Mouse (Mus musculus) naive thymus-derived CD4-positive, alpha-beta T cell, adult 2 months (primary cell): ENCODE data around the gene Nup50.
A peak's percentile ranks its signal among the peaks of the same experiment; 100 is the strongest.

Source experiments
- DNase-seq: peaks from one replicate; pipeline ENCODE4 v3.0.0-alpha.2; 2011; ENCODE audit warnings: low read depth

Nup50 gene

GRCm38 (mm10) chr15:84922884-84923507 is at the start of gene Nup50:
Gene Nup50 (plus strand): TSS chr15:84923411.
- peak; percentile 100 for DNase-seq

- DNase-seq, result no peak
These were observed 49.3 kb upstream of the Nup50 start for GRCm38 (mm10) chr15:84873867-84874266.

- DNase-seq, result no peak
These were observed 46.0 kb upstream of the Nup50 start for GRCm38 (mm10) chr15:84877029-84877815.

GRCm38 (mm10) chr15:84888066-84888465 is 35.1 kb upstream of the Nup50 start:
- no peak for DNase-seq

GRCm38 (mm10) chr15:84891246-84891645 is 32.0 kb upstream of the Nup50 start:
- no peak for DNase-seq

GRCm38 (mm10) chr15:84891658-84892057 is 31.6 kb upstream of the Nup50 start:
- peak; percentile 69 for DNase-seq

GRCm38 (mm10) chr15:84896216-84896615 is 27.0 kb upstream of the Nup50 start:
- DNase-seq, result peak; percentile 5

GRCm38 (mm10) chr15:84896664-84897063 is 26.5 kb upstream of the Nup50 start:
- peak; percentile 22 for DNase-seq

GRCm38 (mm10) chr15:84898077-84898476 is 25.1 kb upstream of the Nup50 start:
- DNase-seq, result no peak

GRCm38 (mm10) chr15:84903843-84904385 is 19.3 kb upstream of the Nup50 start:
- DNase-seq, result no peak

GRCm38 (mm10) chr15:84913201-84913600 is 10.0 kb upstream of the Nup50 start:
- DNase-seq, result no peak

GRCm38 (mm10) chr15:84919938-84920337 is 3.3 kb upstream of the Nup50 start, which contains the start of gene Gm29666:
Gene Gm29666 (minus strand): TSS chr15:84920038.
- DNase-seq, result no peak

GRCm38 (mm10) chr15:84923508-84924181 is 434 bp downstream of the Nup50 start:
- DNase-seq, result no peak

- peak; percentile 66 for DNase-seq
These were observed 1.6 kb downstream of the Nup50 start for GRCm38 (mm10) chr15:84924781-84925315.

GRCm38 (mm10) chr15:84925495-84926018 is 2.3 kb downstream of the Nup50 start:
- DNase-seq, result peak; percentile 46

- no peak for DNase-seq
These were observed 9.1 kb downstream of the Nup50 start for GRCm38 (mm10) chr15:84932351-84932750.

- DNase-seq, result no peak
These were observed 11.7 kb downstream of the Nup50 start for GRCm38 (mm10) chr15:84934901-84935300.

- DNase-seq, result no peak
These were observed 16.9 kb downstream of the Nup50 start for GRCm38 (mm10) chr15:84940102-84940501.

- DNase-seq, result no peak
These were observed 19.6 kb downstream of the Nup50 start for GRCm38 (mm10) chr15:84942647-84943285.

GRCm38 (mm10) chr15:84944319-84944718 is 21.1 kb downstream of the Nup50 start:
- no peak for DNase-seq

GRCm38 (mm10) chr15:84948990-84949389 is 25.8 kb downstream of the Nup50 start:
- DNase-seq, result no peak
